Mouse (Mus musculus) midbrain, embryonic 11.5 days (tissue): ENCODE measurements around the gene Vangl1. TPM values are rescaled to one million over a fixed set of nuclear protein-coding genes. Genes with fewer than 3 reads are reported as not detected.
"Not testable (repeated sequence)": the region's sequence is repeated elsewhere in the genome, so short reads cannot be mapped to it uniquely, and the experiment has no call there.

Experiments used
- ATAC-seq: fragments of 200-750 bp; cut with Nextera tagmentation; 2 replicates; pipeline ENCODE4 v1.8.0; 2017; ENCODE audit warnings: moderate TSS enrichment, moderate library complexity; ENCODE audit not compliant: low FRiP score
- DNase-seq: peaks from one replicate; pipeline ENCODE4 v3.0.0; 2015; ENCODE audit warnings: low spot score; ENCODE audit errors: missing footprints
- H3K27ac ChIP-seq: fragments of 300-500 bp; sonication (generic); 2 replicates; pipeline ENCODE4 v1.5.1; 2014; ENCODE audit warnings: low read depth, low read length
- H3K27me3 ChIP-seq: fragments of 300-500 bp; sonication (generic); 2 replicates; pipeline ENCODE4 v1.6.1; 2014; ENCODE audit warnings: mild to moderate bottlenecking, low read length, moderate library complexity, mixed read lengths; ENCODE audit not compliant: control insufficient read depth, insufficient read depth
- H3K36me3 ChIP-seq: fragments of 300-500 bp; sonication (generic); 2 replicates; pipeline ENCODE4 v1.6.1; 2014; ENCODE audit warnings: mild to moderate bottlenecking, low read length, moderate library complexity, mixed read lengths; ENCODE audit not compliant: control insufficient read depth, insufficient read depth
- H3K4me1 ChIP-seq: fragments of 300-500 bp; sonication (generic); 2 replicates; pipeline ENCODE4 v1.6.1; 2014; ENCODE audit warnings: low read length; ENCODE audit not compliant: control insufficient read depth, insufficient read depth
- H3K4me2 ChIP-seq: fragments of 300-500 bp; sonication (generic); 2 replicates; pipeline ENCODE4 v1.6.1; 2014; ENCODE audit warnings: mild to moderate bottlenecking, moderate library complexity
- H3K4me3 ChIP-seq: fragments of 300-500 bp; sonication (generic); 2 replicates; pipeline ENCODE4 v1.5.1; 2014; ENCODE audit warnings: low read depth, low read length
- H3K9ac ChIP-seq: fragments of 300-500 bp; sonication (generic); 2 replicates; pipeline ENCODE4 v1.6.1; 2014; ENCODE audit warnings: low read length
- H3K9me3 ChIP-seq: fragments of 300-500 bp; sonication (generic); 2 replicates; pipeline ENCODE4 v1.6.1; 2016; ENCODE audit warnings: low read length; ENCODE audit not compliant: control insufficient read depth
- WGBS: fragments of 180-500 bp; shearing (Covaris S2); extraction: QIAGEN DNeasy Blood & Tissue Kit; methylation state at CpG from one replicate; pipeline ENCODE4 v1.1.7; 2014; 5-methylcytosine and 5-hydroxymethylcytosine counted together
- polyA plus RNA-seq: library from polyadenylated mRNA; unstranded; fragments of >200 nt; fragmentation: Nextera tagmentation; extraction: Ambion mirVana; gene quantifications from 2 replicates; pipeline ENCODE4 v1.2.1, GENCODE M21; 2014

The Vangl1 gene
- polyA plus RNA-seq, 1 experiment from 2014 or later, result 9.3 TPM

DNA sequence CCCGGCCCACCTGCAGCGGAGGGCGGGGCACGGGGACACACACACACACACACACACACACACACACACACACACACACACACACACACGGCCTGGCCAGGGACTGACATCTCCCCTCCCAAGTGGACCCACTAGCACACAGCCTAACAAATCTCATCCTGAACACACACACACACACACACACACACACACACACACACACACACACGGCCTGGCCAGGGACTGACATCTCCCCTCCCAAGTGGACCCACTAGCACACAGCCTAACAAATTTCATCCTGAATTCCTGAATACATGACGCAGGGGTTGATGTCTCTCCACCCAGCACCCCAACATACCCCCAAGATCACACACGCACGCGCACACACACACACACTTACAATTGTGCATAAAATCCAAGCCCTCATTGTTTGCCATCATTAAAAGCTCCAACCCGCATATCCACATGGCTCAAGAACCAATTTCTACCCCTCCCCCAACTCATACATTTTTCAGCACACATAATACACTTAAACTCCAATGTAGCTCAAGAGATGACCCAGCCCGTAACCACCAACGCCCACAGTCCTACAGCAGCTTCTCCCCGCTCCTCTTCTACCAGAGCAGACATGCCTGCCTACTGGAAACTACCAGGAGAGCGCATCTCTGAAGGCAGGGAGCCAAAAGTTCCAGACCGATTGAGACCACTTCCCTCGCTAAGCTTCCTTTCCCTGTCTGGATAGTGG is 403 bp upstream of the Vangl1 start:
- H3K4me2 ChIP-seq, result peak overlapping the region; percentile 95
- peak overlapping the region; percentile 59 for H3K4me3 ChIP-seq
- peak overlapping the region; percentile 74 for H3K9ac ChIP-seq
- not testable (repeated sequence) for H3K27ac ChIP-seq, H3K9me3 ChIP-seq, H3K36me3 ChIP-seq
- peaks cover 47% of the 10 kb centered on the region for H3K27me3 ChIP-seq
- ATAC-seq (peak; percentile 60), DNase-seq (peak; percentile 88)
- 8% methylated on average over 12 of the region's 17 CpGs for WGBS
- H3K4me1 ChIP-seq, result peaks cover 15% of the 10 kb centered on the region

DNA sequence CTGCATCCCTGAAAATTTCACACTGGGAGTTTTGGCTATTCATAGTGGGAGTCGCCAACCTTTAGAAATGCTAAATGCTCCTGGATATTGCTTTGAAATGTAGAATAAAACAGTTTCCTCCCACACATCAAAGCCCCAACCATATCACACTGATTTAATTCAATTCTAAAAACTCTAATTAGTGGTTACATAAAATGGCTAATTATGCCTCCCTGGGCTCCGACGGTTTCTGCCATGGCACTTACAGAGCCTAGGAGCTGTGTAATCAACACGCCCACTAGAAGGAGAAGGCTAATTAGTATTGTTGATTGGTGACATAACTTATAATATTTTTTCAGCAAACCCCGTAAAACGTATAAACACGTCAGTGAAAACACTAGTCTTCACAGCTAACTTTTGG is 1.4 kb downstream of the Vangl1 start:
- no peak for DNase-seq
- peaks cover 15% of the 10 kb centered on the region for H3K4me1 ChIP-seq
- H3K9ac ChIP-seq, result no peak overlapping the region; the same call in 1 of the 2 replicates
- no peaks in the 10 kb centered on the region for H3K36me3 ChIP-seq
- WGBS, result 5% methylated on average over 7 of the region's 7 CpGs
- no peak for ATAC-seq
- peaks cover 48% of the 10 kb centered on the region for H3K27me3 ChIP-seq
- peak overlapping the region; percentile 95 for H3K4me2 ChIP-seq
- peak overlapping the region; percentile 59 for H3K4me3 ChIP-seq
- H3K9me3 ChIP-seq, result no peaks in the 10 kb centered on the region
- no peak overlapping the region for H3K27ac ChIP-seq

DNA sequence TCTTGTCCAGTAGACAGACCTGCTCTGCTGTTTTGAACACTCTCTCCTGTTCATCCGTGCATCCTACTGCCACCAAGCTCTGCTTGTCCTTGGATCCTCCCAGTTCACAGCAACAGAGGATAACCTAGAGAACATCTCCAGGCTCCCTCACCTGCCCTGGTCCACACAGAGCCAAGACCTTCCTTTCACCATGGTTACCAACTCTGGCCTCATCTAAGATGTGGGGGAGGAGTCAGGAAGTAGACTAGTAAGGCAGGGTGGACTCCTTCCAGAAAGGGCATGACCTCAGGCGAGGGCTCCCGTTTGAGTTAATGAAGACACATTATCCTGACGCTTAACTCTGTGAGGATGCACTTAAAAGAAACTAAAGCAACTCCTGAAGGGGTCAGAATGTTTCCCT is 4.5 kb downstream of the Vangl1 start:
- Histone ChIP-seq H3K27ac (no peak overlapping the region), H3K4me1 (peaks cover 16% of the 10 kb centered on the region), H3K27me3 (peaks cover 42% of the 10 kb centered on the region), H3K36me3 (no peaks in the 10 kb centered on the region), H3K4me2 (no peak overlapping the region), H3K4me3 (no peak overlapping the region), H3K9ac (no peak overlapping the region), H3K9me3 (no peaks in the 10 kb centered on the region)
- 33% methylated on average over 4 of the region's 4 CpGs for WGBS
- DNase-seq (peak; percentile 72), ATAC-seq (no peak)

DNA sequence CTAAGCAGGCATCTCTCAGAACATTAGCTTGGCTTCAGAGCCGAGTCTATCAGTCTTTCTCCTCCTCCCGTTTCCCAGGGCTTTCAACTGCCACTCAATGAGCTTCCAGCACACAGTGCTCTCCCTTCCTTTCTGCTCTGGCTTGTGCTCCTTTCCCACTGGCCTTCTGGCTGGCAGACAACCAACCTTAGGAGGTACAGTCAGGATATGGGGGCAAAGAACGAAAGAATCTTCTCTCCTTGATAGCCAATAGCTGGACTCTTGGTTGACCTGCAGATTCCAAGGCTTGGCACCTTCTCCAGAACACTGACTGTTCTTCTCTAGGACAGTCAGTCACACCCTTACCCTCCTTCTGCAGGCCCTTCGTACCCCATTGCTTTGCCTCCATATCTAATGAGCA is 5.3 kb downstream of the Vangl1 start:
- Histone ChIP-seq H3K4me1 (peaks cover 23% of the 10 kb centered on the region), H3K9ac (no peak overlapping the region), H3K4me2 (no peak overlapping the region), H3K27ac (no peak overlapping the region), H3K27me3 (peaks cover 42% of the 10 kb centered on the region), H3K4me3 (no peak overlapping the region), H3K36me3 (no peaks in the 10 kb centered on the region), H3K9me3 (no peaks in the 10 kb centered on the region)
- ATAC-seq, result no peak
- 64% methylated on average over 4 of the region's 4 CpGs for WGBS
- DNase-seq, result peak; percentile 78

DNA sequence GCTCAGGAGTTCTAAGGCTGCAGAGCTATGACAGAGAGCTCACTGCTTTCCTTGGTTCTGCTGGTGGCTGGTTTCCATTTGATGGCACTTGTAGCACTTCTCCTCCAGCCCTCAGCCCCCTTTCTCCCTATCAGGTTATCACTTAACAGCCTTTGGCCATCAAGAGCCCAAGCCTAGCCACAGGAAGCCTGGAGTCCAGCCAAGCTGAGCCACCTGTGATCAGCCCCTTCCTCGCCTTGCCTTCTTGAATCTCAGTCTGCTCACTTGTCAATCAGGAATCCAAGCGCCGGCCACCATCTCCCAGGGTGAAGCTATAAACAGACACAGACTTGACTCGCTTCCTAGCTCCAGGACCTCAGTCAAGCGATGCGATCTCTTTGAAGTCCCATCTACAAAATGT is 6.0 kb downstream of the Vangl1 start:
- H3K36me3 ChIP-seq, result no peaks in the 10 kb centered on the region
- WGBS, result 49% methylated on average over 6 of the region's 6 CpGs
- no peak overlapping the region for H3K27ac ChIP-seq
- ATAC-seq (no peak), DNase-seq (peak; percentile 75)
- peaks cover 37% of the 10 kb centered on the region for H3K27me3 ChIP-seq
- no peak overlapping the region for H3K9ac ChIP-seq
- H3K4me2 ChIP-seq, result no peak overlapping the region
- H3K9me3 ChIP-seq, result no peaks in the 10 kb centered on the region
- H3K4me3 ChIP-seq, result no peak overlapping the region
- peaks cover 27% of the 10 kb centered on the region for H3K4me1 ChIP-seq

DNA sequence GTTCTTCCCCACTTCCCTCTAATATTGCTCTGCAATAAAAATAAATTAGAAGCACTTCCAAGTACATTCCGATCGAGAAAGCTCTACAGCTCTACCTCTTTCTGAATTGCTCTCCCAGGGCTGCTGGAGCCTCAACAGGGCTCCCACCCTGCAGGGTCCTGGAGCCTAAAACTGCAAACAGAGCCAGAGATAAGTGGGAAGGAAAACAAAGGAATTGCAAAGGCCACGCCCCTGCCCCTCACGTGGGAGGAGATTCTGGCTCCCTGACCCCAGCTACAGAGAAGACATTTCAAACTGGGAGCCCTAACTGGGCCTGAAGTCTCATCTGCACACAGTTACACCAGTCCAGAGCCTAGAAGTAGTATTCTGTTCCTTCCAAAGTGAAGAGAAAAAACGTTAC is 6.7 kb downstream of the Vangl1 start:
- H3K27ac ChIP-seq, result no peak overlapping the region
- H3K4me1 ChIP-seq, result peaks cover 25% of the 10 kb centered on the region
- H3K36me3 ChIP-seq, result no peaks in the 10 kb centered on the region
- no peaks in the 10 kb centered on the region for H3K9me3 ChIP-seq
- peaks cover 32% of the 10 kb centered on the region for H3K27me3 ChIP-seq
- DNase-seq (peak; percentile 82), ATAC-seq (no peak)
- H3K4me3 ChIP-seq, result no peak overlapping the region
- H3K9ac ChIP-seq, result no peak overlapping the region
- 21% methylated on average over 5 of the region's 5 CpGs for WGBS
- H3K4me2 ChIP-seq, result no peak overlapping the region

DNA sequence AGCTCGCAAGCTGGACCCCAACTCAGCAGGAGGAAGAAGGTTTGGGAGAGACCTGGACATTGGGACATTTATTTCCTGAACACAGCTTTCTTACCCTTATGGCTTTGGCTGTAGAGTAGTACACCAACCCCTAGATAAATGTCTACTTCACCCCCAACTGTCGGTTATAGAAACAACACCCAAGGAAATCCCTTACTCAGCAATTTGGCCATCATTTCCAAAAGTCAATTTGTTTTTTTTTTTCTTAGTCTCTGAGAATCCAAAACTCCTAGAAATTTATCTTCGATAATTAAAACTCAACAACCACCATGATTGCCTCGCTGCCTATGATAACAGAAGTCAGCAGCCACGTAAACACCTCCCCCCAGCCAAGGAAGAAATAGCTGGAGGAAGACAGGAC is 7.3 kb downstream of the Vangl1 start:
- Histone ChIP-seq H3K4me2 (no peak overlapping the region), H3K9me3 (no peaks in the 10 kb centered on the region), H3K27me3 (peaks cover 34% of the 10 kb centered on the region), H3K36me3 (no peaks in the 10 kb centered on the region), H3K4me1 (peaks cover 24% of the 10 kb centered on the region), H3K9ac (no peak overlapping the region), H3K27ac (no peak overlapping the region), H3K4me3 (no peak overlapping the region)
- no peak for ATAC-seq
- WGBS, result 85% methylated on average over 5 of the region's 5 CpGs
- DNase-seq, result no peak

DNA sequence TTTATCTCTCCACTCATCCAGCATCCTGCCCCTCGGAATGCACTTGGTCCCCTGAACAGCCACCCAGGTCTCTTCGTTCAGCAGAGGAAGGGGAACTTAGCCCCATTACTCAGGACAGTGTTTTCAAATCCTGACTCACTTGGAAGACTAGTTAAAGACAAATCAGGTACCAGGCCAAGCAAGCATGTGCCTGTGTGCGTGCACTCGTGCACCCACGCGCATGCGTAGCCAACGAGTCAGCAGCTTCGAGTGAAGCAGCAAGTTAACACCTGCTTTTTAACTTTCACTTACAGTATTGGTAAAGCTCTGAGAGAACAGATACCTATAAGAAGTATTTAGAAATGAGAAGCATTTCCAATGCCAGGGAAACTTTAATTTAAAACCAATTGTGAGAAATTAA is 8.3 kb downstream of the Vangl1 start:
- H3K9ac ChIP-seq, result no peak overlapping the region
- no peak overlapping the region for H3K4me3 ChIP-seq
- H3K36me3 ChIP-seq, result no peaks in the 10 kb centered on the region
- no peak overlapping the region for H3K4me2 ChIP-seq
- peaks cover 33% of the 10 kb centered on the region for H3K27me3 ChIP-seq
- WGBS, result 95% methylated on average over 9 of the region's 9 CpGs
- no peak overlapping the region for H3K27ac ChIP-seq
- H3K4me1 ChIP-seq, result peaks cover 24% of the 10 kb centered on the region
- DNase-seq (peak; percentile 69), ATAC-seq (no peak)
- H3K9me3 ChIP-seq, result no peaks in the 10 kb centered on the region

DNA sequence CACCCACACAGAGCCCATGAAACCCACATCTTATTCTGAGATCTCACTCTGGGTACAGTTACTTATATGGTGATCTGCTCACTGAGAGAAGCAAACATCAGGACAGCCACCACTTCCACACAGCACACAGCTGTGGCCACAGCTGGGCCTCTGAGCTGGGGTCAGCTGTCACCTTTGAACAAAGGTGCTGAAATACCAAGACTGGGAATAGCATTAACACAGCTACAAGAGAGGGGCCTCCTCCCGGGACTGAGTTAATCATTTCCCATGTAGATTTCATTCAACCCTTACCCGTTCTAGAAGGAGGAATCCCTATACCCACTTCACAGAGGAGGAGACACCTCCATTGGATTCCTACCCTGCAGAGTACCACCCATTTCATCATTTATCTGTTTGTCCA is 8.7 kb downstream of the Vangl1 start:
- H3K4me3 ChIP-seq, result no peak overlapping the region
- H3K27me3 ChIP-seq, result peaks cover 31% of the 10 kb centered on the region; the same call in 1 of the 2 replicates
- H3K9ac ChIP-seq, result no peak overlapping the region
- no peak for ATAC-seq
- WGBS, result 36% methylated on average over 2 of the region's 2 CpGs
- H3K27ac ChIP-seq, result no peak overlapping the region
- no peaks in the 10 kb centered on the region for H3K36me3 ChIP-seq
- no peaks in the 10 kb centered on the region for H3K9me3 ChIP-seq
- H3K4me1 ChIP-seq, result peaks cover 24% of the 10 kb centered on the region
- peak; percentile 61 for DNase-seq
- no peak overlapping the region for H3K4me2 ChIP-seq
